Mouse (Mus musculus): ENCODE data around the gene Gm21776.
"Not testable (repeated sequence)": the region's sequence is repeated elsewhere in the genome, so short reads cannot be mapped to it uniquely, and the experiment has no call there.

Gm21776 gene

DNA sequence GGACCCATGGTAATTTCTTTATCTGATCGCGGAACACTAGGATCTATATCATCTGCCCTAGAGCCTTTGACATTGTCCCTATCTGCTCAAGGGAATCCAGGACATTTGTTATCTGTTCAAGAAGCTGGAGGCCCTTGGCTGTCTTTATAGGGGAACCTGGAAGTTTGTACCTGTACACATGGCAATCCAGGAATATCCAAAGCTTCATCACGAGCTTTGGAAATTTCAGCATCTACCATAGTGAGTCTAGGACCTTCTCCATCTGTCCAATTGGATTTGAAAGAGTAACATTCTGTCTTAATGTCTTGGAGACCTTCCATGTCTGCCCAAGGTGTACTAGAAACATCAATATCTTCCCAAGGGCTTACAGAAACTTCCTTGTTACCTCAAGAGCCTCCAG, at the start of gene Gm21776:
TSS of gene Gm21776 (plus strand) at position 301 of the 400 bp plus-strand sequence.
- DNase-seq (ENCODE audit: low spot score): not testable (repeated sequence)
